Mouse (Mus musculus): ENCODE measurements around the gene Olfr504. TPM values are rescaled to one million over a fixed set of nuclear protein-coding genes. Genes with fewer than 3 reads are reported as not detected.
"Not testable (repeated sequence)": the region's sequence is repeated elsewhere in the genome, so short reads cannot be mapped to it uniquely, and the experiment has no call there.

Gene Olfr504
- polyA plus RNA-seq (2017; shearing (Covaris generic)) = not detected

DNA sequence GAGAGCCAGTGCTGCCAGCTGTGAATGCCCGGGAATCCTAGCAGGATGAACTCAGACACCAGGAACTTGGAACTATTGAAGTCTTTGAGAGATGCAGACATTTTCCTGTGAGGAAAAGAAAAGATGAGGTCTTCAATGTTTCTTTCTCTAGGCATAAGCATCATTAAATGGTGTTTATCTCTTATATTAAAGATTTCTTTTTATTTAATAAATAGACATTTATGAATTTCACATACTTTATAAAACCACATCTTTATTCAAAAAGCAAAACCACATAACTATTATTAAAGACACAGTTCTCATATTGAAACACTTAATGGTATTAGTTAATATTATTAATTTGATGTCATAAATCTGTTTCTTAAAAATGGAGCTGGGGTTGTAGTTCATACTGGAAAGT, at the start of gene Olfr504:
Gene Olfr504 (minus strand): TSS at position 101 of the 400 bp plus-strand sequence.
- ATAC-seq = no peak

DNA sequence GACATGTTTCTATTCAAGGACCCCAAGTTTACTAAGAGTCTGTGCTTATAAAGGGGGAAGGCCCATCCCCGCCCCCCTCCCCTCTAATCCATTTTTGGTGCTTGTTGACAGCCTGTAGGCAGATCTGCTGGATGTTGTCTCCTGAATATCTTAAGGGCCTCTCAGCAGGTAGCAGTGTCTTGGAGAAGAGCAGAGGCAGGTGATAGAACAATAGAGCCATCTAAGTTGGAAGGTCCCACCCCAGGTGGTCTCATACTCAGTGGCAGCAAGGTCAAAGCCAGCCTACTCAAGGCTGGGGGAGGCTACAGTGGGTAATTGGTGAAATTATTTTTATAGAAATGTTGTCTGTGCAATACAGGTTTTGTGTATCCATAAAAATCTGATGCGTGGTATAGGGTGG, 48.5 kb upstream of the Olfr504 start:
- no peak for ATAC-seq

DNA sequence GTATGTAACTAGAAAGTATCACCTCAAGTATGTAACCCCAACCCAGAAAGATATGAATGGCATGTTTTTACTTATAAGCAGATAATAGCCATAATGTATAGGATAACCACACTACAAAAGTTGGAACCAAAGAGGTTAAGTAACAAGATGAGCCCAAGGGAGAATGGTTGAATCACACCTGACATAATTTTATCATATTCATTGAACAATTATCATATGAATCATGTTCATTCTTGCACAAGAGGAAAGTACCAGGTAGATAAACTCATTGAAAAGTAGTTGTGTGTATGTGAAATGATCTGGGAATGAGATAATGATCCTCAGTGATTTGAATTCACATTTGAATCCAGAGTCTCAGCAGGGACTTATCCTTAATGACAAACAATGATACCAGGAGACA, 44.9 kb upstream of the Olfr504 start, which contains the start of gene Olfr506:
Gene Olfr506 (plus strand): TSS at position 301 of the 400 bp plus-strand sequence.
- no peak for ATAC-seq

DNA sequence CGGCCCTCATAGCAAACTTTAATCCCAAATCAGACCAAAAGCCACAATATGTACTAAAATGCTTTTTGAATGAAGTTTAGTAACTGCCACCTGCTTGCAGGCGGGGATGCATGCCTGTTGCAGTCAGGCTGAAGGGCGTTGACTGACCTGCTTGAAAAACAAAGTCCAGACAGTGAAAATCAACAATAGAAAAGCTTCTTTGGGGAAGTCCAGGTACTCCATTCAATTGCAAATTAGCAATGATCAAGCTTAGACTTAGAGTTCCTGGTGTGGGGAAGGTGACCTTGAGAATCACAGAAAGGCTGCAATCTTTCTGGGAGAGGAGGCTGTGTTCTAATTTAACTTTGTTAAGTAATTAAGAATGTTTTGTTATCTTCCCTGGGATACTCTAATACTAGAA, 36.3 kb upstream of the Olfr504 start:
- ATAC-seq = not testable (repeated sequence)

DNA sequence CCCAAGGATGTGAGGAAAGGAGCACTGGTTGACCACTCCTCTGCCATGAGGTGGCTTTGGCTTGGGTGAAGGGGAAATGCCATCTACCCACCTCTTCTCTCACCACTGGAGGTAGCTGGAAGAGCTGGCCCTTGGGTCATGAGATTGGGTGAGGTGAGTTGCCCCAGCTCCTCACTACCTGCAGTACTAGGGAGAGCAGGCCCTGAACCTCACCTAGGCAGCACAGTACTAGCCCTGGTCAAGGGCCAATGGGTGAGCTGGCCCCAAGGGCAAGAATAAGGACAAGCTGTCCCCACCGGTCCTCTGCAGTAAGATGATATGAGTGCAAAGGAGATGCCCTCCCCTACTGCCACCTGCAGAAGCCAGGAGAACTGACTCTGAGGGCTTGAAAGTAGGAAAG, 24.2 kb upstream of the Olfr504 start:
- ATAC-seq = no peak

DNA sequence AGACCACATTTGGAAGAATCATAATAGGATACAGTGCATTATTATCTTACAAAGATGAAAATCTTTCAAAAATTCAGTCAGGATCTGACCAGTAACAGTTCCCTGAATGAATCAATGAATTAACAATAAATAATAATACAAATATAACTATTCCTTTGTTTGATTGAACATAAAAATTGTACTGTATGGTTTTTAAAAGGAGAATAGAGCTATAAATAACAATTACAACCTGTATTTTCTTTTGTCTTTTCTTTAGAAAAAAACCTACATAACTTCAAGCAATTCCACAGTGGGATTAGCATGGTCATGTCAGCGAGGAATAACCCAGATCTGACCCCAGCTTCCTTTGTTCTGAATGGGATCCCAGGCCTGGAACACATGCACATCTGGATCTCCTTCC, 21.4 kb downstream of the Olfr504 start, which contains the start of gene Olfr503:
Gene Olfr503 (plus strand): TSS at position 301 of the 400 bp plus-strand sequence.
- ATAC-seq = not testable (repeated sequence)

DNA sequence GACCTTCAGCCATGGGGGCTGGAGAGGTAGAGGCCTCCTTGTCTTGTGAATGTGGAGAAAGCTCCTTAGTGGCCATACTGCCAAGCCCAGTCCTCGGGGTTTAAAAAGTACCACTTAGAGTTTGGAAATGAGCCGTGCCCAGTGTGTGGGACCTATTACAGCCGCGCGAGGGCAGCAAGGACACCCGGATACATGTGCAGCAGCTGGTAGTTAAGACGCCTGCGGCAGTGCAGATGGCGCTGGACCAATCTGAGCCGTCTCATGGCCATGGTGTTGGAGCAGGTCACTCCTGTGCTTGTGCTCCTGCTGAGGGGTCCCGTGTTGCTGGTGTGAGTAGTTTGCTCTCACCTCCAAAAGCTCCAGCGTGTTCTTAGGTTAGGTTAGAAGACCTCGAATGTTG, 23.2 kb downstream of the Olfr504 start:
- ATAC-seq = no peak

DNA sequence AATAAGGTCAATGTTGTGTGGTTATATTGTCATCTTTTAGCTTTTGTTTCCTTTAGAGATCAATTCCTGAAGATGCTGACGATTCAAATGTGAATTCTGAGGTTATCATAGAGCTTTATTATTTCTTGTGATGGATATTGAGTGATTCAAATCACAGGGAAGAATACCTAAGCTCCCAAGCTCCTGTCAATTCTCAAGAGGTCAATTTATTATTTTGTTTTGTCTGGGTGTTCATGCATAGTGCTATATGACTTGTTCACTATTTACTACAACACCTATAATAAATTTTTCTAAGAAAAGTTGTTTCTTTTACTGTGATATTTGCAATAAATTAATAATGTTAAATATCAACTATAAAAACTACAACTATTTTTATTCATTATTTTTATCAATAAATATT, 40.6 kb downstream of the Olfr504 start, which contains the start of gene Olfr502:
Gene Olfr502 (minus strand): TSS at position 101 of the 400 bp plus-strand sequence.
- ATAC-seq = no peak

Other genes starting within 250 kb of the Olfr504 start
- not detected for gene Olfr492, start 242.1 kb downstream of the Olfr504 start, polyA plus RNA-seq (2017; shearing (Covaris generic))
- gene Olfr493, start 218.8 kb downstream of the Olfr504 start, polyA plus RNA-seq (2017; shearing (Covaris generic)) = not detected
- not detected for gene Olfr494, start 200.5 kb downstream of the Olfr504 start, polyA plus RNA-seq (2017; shearing (Covaris generic))
- gene Olfr495, start 172.6 kb downstream of the Olfr504 start, polyA plus RNA-seq (2017; shearing (Covaris generic)) = not detected
- not detected for gene Olfr497, start 145.4 kb downstream of the Olfr504 start, polyA plus RNA-seq (2017; shearing (Covaris generic))
- gene Olfr498, start 100.5 kb downstream of the Olfr504 start, polyA plus RNA-seq (2017; shearing (Covaris generic)) = not detected
- gene Olfr502, start 40.7 kb downstream of the Olfr504 start, polyA plus RNA-seq (2017; shearing (Covaris generic)) = not detected
- gene Olfr503, start 21.3 kb downstream of the Olfr504 start, polyA plus RNA-seq (2017; shearing (Covaris generic)) = not detected
- gene Olfr506, start 45.0 kb upstream of the Olfr504 start, polyA plus RNA-seq (2017; shearing (Covaris generic)) = not detected
- gene Olfr507, start 56.0 kb upstream of the Olfr504 start, polyA plus RNA-seq (2017; shearing (Covaris generic)) = not detected
- gene Olfr508, start 64.2 kb upstream of the Olfr504 start, polyA plus RNA-seq (2017; shearing (Covaris generic)) = not detected
- not detected for gene Olfr509, start 86.1 kb upstream of the Olfr504 start, polyA plus RNA-seq (2017; shearing (Covaris generic))
- gene Olfr510, start 100.6 kb upstream of the Olfr504 start, polyA plus RNA-seq (2017; shearing (Covaris generic)) = not detected
- gene Olfr512, start 147.5 kb upstream of the Olfr504 start, polyA plus RNA-seq (2017; shearing (Covaris generic)) = not detected
- not detected for gene Olfr513, start 185.2 kb upstream of the Olfr504 start, polyA plus RNA-seq (2017; shearing (Covaris generic))

All from inflammation-experienced regulatory T-cells, adult 6 months (primary cell).